Mouse (Mus musculus) kidney, embryonic 15.5 days (tissue): ENCODE measurements at regions not wholly inside any gene's neighbourhood (a gene's known extent, or its start where the extent isn't known, plus 50 kb on each side); places are given as distances from the start of the nearest gene placed in this dataset.

ENCODE experiments used
- ATAC-seq: fragments of 200-750 bp; cut with Nextera tagmentation; replicated peaks from 2 replicates; pipeline ENCODE4 v1.8.0; 2017; ENCODE audit warnings: moderate TSS enrichment; ENCODE audit not compliant: low FRiP score
- H3K27ac ChIP-seq: fragments of 300-500 bp; sonication (generic); 2 replicates; pipeline ENCODE4 v1.5.1; 2015; ENCODE audit warnings: mild to moderate bottlenecking, inconsistent platforms
- H3K27me3 ChIP-seq: fragments of 300-500 bp; sonication (generic); 2 replicates; pipeline ENCODE4 v1.6.1; 2015; ENCODE audit warnings: inconsistent platforms
- H3K36me3 ChIP-seq: fragments of 300-500 bp; sonication (generic); 2 replicates; pipeline ENCODE4 v1.6.1; 2015; ENCODE audit warnings: inconsistent platforms
- H3K4me1 ChIP-seq: fragments of 300-500 bp; sonication (generic); 2 replicates; pipeline ENCODE4 v1.6.1; 2015; ENCODE audit warnings: inconsistent platforms
- H3K4me2 ChIP-seq: fragments of 300-500 bp; sonication (generic); 2 replicates; pipeline ENCODE4 v1.6.1; 2015; ENCODE audit warnings: moderate library complexity, mild to moderate bottlenecking, inconsistent platforms
- H3K4me3 ChIP-seq: fragments of 300-500 bp; sonication (generic); replicated peaks from 2 replicates; pipeline ENCODE4 v1.5.1; 2015; ENCODE audit warnings: mild to moderate bottlenecking, inconsistent platforms
- H3K9ac ChIP-seq: fragments of 300-500 bp; sonication (generic); 2 replicates; pipeline ENCODE4 v1.6.1; 2015; ENCODE audit warnings: mild to moderate bottlenecking, inconsistent platforms
- H3K9me3 ChIP-seq: fragments of 300-500 bp; sonication (generic); replicated peaks from 2 replicates; pipeline ENCODE4 v1.6.1; 2016; ENCODE audit warnings: inconsistent platforms
- WGBS: fragments of 180-500 bp; shearing (Covaris S2); methylation state at CpG from one replicate; pipeline ENCODE4 v1.1.7; 2015; ENCODE audit warnings: mixed read lengths; 5-methylcytosine and 5-hydroxymethylcytosine counted together

DNA sequence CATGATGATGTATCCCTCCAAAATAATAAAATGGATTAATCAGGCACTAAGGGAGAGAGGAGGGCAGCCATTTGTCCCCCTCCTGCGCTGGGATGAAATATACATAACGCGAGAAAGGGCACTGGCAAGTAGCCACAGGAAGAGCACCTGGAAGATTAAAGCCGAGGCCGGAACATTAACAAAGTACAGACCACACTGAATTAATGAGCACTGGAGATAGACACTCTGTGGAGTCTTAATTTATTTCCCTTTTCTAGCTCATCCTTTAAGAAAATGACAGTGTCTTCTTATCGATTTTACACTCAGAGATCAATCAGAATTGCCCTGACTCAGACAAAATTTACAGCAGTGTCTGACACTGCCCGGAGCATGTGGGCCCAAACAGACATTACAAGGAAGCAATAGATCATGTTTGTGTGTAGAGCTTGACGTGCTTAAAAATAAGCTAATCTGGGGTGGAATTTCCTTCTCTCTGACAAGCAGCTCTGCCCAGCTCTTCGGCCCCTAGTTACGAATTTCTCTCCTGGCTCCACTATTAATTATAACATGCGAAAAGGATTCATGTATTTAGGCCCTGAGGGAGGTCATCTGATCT, 143.0 kb upstream of the Sp8 start:
- Histone ChIP-seq H3K9ac (no peak overlapping the region), H3K4me3 (no peak overlapping the region), H3K4me2 (no peak overlapping the region), H3K9me3 (no peaks in the 10 kb centered on the region), H3K27me3 (peaks cover 2% of the 10 kb centered on the region; the same call in 1 of the 2 replicates), H3K36me3 (no peaks in the 10 kb centered on the region), H3K4me1 (0 out of 2 replicates have a peak, but pooled peaks cover 10% of the 10 kb centered on the region), H3K27ac (no peak overlapping the region)
- 0 out of 2 replicates have a peak, but pooled peaks have one; percentile 56 for ATAC-seq
- 25% methylated on average over 11 of the region's 11 CpGs for WGBS

DNA sequence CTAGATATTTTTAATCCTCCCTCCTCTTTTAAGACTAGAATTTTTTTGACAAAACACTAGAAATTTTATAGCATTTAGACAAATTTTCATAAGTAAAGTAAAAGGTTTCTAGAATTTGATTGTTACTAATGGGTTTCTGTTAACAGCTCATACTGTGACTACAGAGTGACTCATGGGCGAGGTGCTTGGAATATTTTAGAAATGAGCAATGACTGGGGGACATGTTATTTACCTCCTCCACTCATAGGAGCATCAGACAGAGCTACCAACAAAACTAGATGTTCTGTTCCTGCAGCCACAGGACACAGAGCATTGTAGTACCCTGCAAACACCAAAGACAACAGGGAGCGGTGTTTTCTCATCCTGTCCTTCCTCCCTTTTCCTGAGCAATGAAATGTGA, 144.3 kb upstream of the Sp8 start:
- no peak overlapping the region for H3K9ac ChIP-seq
- WGBS = 76% methylated on average over 2 of the region's 2 CpGs
- no peak for ATAC-seq
- H3K36me3 ChIP-seq = no peaks in the 10 kb centered on the region
- H3K27me3 ChIP-seq = peaks cover 2% of the 10 kb centered on the region; the same call in 1 of the 2 replicates
- H3K4me2 ChIP-seq = no peak overlapping the region
- no peak overlapping the region for H3K27ac ChIP-seq
- H3K9me3 ChIP-seq = no peaks in the 10 kb centered on the region
- 0 out of 2 replicates have a peak, but pooled peaks cover 10% of the 10 kb centered on the region for H3K4me1 ChIP-seq
- no peak overlapping the region for H3K4me3 ChIP-seq

DNA sequence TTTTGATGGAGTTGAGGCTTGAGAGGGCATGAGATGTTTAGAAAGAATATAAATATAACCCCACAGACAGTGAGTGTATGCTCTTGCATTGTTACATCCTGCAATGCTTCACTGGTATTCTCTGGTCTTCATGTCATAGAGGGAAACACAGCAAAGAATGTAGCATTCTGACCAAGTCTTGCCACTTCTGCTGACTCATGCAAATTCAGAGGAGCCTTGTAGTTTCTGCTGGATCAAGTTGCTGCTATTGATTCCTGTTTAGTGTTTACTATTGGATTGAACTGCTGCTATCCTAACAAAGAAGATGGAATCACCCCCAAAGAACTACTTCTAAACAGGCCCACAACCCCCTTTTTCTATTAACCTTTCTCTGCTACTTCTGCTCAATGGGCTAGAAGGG, 148.0 kb upstream of the Sp8 start:
- Histone ChIP-seq H3K27me3 (no peaks in the 10 kb centered on the region), H3K4me2 (no peak overlapping the region), H3K36me3 (no peaks in the 10 kb centered on the region), H3K4me3 (no peak overlapping the region), H3K4me1 (0 out of 2 replicates have a peak, but pooled peaks cover 3% of the 10 kb centered on the region), H3K9me3 (no peaks in the 10 kb centered on the region), H3K27ac (no peak overlapping the region), H3K9ac (no peak overlapping the region)
- no peak for ATAC-seq

DNA sequence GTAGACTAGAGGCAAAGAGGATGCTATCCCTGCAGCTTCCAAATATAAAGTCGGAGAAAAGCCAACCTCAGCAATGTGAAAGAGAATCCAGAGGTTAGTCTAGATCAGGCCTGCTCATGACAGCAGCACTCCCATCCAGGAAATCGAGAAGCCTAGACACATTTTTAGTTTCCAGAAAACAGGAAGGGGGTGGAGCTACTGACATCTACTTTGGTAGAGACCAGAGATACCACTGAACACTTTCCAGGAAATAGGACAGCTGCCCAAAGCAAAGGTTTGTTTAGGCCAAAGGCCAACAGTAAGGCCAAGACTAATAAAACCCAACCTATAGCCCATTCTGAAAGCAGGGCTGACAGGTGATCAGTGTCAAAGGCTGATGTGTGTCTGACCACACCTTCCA, 151.4 kb upstream of the Sp8 start:
- Histone ChIP-seq H3K36me3 (no peaks in the 10 kb centered on the region), H3K4me1 (no peaks in the 10 kb centered on the region), H3K27ac (no peak overlapping the region), H3K9ac (no peak overlapping the region), H3K9me3 (no peaks in the 10 kb centered on the region), H3K4me3 (no peak overlapping the region), H3K4me2 (no peak overlapping the region), H3K27me3 (no peaks in the 10 kb centered on the region)
- 64% methylated on average over 2 of the region's 2 CpGs for WGBS
- no peak for ATAC-seq

DNA sequence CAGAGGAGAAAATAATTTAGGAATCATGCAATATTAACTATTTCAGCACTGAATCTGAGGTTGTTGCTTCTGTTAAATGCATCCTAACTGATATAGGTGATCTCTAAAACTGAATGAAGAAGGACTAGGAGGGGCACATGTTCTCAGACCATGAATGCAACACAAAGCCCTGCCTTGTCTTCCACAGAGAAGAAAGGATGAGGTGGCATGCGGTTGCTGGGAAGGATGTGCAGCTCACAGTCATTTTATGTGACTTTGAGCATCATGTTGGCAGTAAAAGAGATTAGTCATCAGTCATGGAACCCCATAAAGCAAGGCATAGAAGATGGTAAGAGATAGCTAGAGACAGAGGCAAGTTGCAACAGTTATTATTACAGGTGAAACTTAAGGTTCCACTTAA, 163.2 kb upstream of the Sp8 start:
- no peak overlapping the region for H3K4me3 ChIP-seq
- H3K27me3 ChIP-seq = no peaks in the 10 kb centered on the region
- no peak overlapping the region for H3K9ac ChIP-seq
- no peaks in the 10 kb centered on the region for H3K4me1 ChIP-seq
- H3K36me3 ChIP-seq = no peaks in the 10 kb centered on the region
- ATAC-seq = no peak
- no peak overlapping the region for H3K4me2 ChIP-seq
- no peaks in the 10 kb centered on the region for H3K9me3 ChIP-seq
- 95% methylated on average over 1 of the region's 1 CpGs for WGBS
- no peak overlapping the region for H3K27ac ChIP-seq

DNA sequence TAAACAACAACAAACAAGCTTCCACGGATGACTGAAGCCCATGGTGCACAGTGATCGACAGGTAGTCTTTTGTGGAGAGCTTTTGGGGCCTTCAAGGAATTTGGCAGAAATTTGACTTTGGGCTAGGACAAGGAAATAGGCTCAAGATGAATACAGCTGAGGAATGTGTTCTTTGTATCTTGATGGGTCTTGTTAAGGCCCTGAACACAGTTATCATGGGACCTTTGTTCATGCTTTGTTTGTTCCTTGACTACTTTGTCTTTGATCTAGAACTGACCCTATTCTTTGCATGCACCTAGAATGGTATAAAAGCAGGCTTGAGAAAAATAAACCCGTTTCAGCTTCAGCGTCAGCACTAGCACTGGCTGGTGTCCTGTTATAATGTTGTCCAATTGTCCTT, 168.1 kb upstream of the Sp8 start:
- Histone ChIP-seq H3K27ac (no peak overlapping the region), H3K9me3 (no peaks in the 10 kb centered on the region), H3K36me3 (no peaks in the 10 kb centered on the region), H3K9ac (no peak overlapping the region), H3K4me3 (no peak overlapping the region), H3K27me3 (no peaks in the 10 kb centered on the region), H3K4me1 (no peaks in the 10 kb centered on the region), H3K4me2 (no peak overlapping the region)
- ATAC-seq = no peak
- WGBS = 94% methylated on average over 4 of the region's 4 CpGs

DNA sequence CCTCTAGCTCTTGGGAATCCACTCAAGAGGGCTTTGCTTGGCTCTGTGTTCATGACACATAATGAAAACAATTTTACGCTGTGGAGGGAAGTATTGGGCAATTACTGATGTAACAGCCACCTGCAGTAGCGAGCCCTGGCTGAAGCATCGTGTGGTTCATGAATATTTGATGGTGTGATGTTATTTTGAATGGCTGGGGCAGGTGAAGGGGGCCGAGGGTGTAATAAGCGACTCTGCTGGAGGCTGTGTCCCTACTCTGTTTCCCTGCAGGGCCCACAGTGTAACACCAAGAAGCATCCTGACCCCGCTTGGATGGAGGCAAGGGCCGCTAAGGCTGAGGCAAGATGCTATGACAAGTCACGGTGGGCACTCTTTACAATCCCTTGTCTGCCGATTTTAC, 184.6 kb upstream of the Sp8 start:
- WGBS = 14% methylated on average over 9 of the region's 9 CpGs

DNA sequence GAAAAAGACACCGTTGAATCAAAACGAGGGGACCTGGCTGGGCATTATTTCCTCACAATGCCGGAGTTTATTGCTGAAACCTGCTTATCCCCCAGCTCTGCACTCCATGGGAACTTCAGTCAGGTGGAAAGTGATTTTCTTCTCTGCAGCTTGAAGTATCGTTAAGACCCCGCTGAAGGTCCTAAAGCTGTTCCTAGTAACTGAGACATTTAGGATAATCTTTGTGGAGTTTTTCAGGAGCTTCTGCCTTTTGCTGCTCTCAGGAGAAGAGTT, 185.0 kb upstream of the Sp8 start:
- H3K9me3 ChIP-seq = no peaks in the 10 kb centered on the region
- peak overlapping the region; percentile 29 for H3K4me2 ChIP-seq
- no peak overlapping the region for H3K9ac ChIP-seq
- H3K27me3 ChIP-seq = peaks cover 48% of the 10 kb centered on the region
- H3K4me1 ChIP-seq = no peaks in the 10 kb centered on the region
- H3K27ac ChIP-seq = no peak overlapping the region
- no peak for ATAC-seq
- H3K4me3 ChIP-seq = no peak overlapping the region
- H3K36me3 ChIP-seq = no peaks in the 10 kb centered on the region
- WGBS = 3% methylated on average over 5 of the region's 5 CpGs

More for the DNA sequence above, 184.6 kb upstream of the Sp8 start:
- Histone ChIP-seq H3K36me3 (no peaks in the 10 kb centered on the region), H3K27me3 (peaks cover 48% of the 10 kb centered on the region), H3K4me1 (no peaks in the 10 kb centered on the region), H3K4me3 (no peak overlapping the region), H3K27ac (no peak overlapping the region), H3K4me2 (no peak overlapping the region), H3K9me3 (no peaks in the 10 kb centered on the region), H3K9ac (no peak overlapping the region)
- no peak for ATAC-seq

DNA sequence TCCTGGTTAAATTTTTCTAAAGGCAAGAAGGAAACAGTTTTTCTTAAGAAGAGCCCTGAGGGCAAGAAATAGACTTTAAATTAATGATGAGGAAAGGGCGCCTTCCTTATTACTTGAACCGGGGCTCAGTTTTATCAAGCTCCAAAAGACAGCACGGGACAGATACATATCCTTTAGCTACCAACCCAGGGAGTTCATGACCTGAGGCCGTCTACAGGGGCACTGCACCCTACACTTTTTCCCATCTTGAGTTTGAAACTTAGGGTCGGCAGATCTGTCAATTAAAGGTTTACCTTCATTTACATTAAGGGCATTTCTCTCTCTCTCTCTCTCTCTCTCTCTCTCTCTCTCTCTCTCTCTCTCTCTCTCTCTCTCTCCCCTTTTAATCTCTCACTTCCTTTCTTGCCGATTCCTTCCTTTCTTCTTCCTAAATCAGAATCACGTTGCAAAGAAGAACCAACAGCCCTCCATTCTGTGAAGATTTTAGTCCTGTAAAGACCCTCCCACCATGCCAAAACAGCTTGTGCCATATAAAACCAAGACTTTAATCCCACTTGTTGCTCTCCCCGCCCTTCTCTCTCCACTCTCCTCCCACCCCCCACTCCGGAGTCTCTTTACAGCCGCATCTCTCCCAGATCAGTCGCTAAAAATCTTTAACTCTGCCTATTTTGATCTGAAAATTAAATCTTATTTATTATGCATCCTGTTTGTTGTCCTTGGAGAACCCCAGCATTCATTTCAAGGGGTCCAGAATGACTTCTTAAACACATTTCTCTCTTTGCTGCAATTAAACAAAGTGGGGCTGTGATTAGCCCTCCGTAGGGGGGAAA, 185.5 kb upstream of the Sp8 start:
- Histone ChIP-seq H3K4me3 (no peak overlapping the region), H3K27me3 (peaks cover 48% of the 10 kb centered on the region), H3K36me3 (no peaks in the 10 kb centered on the region), H3K9ac (no peak overlapping the region), H3K4me2 (peak overlapping the region; percentile 29), H3K9me3 (no peaks in the 10 kb centered on the region), H3K27ac (no peak overlapping the region), H3K4me1 (no peaks in the 10 kb centered on the region)
- WGBS = 4% methylated on average over 12 of the region's 12 CpGs
- ATAC-seq = no peak

DNA sequence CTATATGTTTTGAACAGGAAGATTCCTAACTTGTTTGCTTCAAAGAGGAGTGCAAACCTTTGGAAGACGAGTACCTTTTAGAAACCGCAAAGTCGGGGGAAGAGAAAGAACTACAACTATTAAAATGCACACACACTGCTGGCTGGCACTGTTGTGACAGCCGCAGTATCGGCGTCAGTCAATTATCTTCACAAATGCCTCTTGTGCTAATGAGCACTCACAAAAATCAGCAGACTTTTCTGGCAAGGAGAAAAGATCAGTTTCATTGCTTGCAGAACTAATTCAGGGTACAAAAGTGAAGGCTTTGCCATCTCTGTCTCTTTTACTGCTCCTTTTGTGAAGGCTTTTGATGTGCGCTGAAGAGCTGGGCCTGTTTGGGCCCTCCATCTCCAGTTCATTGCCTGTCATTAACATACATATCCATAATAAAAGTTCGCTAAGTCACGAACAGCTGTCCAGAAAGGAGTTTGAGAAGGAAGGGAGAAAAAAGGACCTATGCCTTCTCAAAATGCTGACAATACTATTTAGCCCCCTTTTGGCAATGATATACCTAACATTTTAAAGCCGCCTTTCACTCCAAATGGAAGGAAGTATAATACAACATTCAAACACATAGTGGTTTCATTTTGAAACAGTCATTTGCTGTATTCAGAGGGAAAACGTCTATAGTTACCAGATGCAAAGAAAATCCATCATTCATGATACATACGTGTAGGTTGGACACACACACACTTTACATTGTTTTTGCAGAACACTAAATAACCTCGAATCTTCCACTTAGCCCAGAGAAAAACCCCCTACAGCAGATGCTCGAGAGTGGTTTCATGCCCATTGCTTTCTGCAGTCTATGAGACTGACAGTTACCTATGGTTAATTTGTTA, 186.6 kb upstream of the Sp8 start:
- Histone ChIP-seq H3K27me3 (peaks cover 48% of the 10 kb centered on the region), H3K9me3 (no peaks in the 10 kb centered on the region)
- WGBS = 28% methylated on average over 14 of the region's 14 CpGs

DNA sequence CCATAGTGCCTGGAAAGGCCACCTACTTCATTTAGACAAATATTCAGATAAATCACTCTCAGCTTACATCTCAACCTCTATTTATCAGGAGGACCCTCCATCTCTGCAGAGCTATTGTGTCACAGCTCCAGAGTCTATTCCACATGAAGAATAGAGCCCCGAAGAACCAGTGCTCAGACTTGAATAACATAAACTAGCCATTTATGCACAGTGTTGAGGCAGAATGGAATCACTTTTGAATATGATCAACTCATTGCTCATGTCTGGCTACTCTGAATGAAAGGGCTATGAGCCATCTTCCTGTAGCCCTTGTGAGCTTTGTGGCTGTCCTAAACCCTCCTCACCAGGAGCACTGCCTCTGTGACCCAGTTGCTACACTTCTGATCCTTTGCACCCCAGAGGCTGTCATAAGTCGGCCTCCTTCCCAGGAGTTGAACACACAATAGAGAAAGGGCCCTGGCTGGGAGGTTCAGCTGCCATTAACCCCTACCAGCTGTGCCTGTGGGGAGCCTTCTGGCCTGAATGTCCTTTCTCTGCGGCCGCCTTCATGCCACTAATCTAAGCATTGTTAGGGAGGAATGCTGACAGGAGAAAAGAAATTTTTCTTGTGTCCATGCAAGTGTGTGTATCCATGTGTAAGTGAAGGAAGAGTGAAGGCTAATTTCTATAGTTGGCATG, 195.5 kb upstream of the Sp8 start:
- Histone ChIP-seq H3K36me3 (no peaks in the 10 kb centered on the region), H3K27me3 (peaks cover 3% of the 10 kb centered on the region; the same call in 1 of the 2 replicates), H3K9ac (no peak overlapping the region), H3K9me3 (no peaks in the 10 kb centered on the region), H3K4me2 (no peak overlapping the region), H3K4me1 (no peaks in the 10 kb centered on the region), H3K27ac (no peak overlapping the region), H3K4me3 (no peak overlapping the region)
- WGBS = 41% methylated on average over 4 of the region's 4 CpGs
- ATAC-seq = no peak

More for the DNA sequence above, 186.6 kb upstream of the Sp8 start:
- no peak overlapping the region for H3K9ac ChIP-seq
- no peak for ATAC-seq
- H3K36me3 ChIP-seq = no peaks in the 10 kb centered on the region
- H3K4me2 ChIP-seq = no peak overlapping the region
- H3K4me1 ChIP-seq = no peaks in the 10 kb centered on the region
- H3K4me3 ChIP-seq = no peak overlapping the region
- no peak overlapping the region for H3K27ac ChIP-seq
